Mouse (Mus musculus): ENCODE measurements around the gene Hmgn5.

Hmgn5 gene

DNA sequence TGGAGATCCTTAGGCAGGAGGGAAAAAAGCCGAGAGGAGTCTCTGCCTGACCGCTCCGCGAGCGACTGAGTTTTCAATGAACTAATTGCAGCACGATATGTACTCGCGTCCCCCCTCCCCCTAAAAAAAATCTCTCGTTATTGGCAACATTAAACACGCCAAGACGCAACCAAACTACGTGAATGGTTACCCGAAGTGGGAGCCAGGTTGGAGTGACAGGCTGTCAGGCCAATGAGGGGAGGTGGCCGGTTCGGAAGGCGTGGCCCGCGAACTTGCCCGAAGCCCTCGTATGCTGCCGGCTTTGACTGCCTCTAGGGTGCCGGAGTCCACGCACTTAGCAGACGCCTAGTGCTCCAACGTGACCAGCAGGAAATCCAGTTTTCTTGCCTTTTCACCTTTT is at the start of gene Hmgn5:
TSS of gene Hmgn5 (minus strand) at position 122 of the 400 bp plus-strand sequence.
- peak; percentile 87 for DNase-seq (ENCODE audit: low read depth, low spot score)

DNA sequence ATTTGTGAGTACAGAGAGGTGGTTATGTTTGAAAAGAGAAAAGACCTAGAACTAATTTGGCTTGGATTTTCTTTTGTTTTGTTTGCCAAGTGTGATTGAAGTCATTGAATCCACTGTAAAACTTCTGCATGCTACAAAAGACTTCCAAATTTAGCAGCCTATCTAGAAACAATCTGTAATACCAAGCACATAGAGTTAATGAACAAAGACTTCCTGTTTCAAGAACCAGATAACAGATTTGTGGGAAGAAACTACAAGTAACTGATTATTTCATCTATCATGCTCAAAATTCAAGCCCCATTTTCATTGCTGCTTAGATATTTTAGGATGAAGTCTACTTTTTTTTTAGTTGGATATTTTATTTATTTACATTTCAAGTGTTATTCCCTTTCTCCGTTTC is 34.6 kb upstream of the Hmgn5 start:
- no peak for DNase-seq (ENCODE audit: low read depth, low spot score)

DNA sequence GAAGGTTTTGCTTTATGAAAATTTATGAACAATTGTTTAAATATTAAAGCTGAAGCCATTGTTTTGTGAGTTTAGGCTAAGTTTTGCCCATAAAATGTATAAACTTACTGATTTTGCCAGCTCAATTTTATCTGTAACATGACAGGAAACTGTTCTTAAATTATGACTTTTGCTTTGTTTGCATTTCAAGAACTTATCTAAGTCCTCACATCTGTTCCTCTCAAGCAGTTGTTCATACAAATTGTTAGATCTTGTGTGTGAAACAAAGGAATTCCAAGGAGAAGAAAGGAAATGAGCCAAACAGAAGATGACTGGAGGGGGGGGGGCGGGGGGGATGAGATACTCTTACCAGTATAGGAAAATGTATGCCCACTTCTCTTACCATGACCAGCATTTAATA is 13.0 kb upstream of the Hmgn5 start:
- no peak for DNase-seq (ENCODE audit: low read depth, low spot score)

DNA sequence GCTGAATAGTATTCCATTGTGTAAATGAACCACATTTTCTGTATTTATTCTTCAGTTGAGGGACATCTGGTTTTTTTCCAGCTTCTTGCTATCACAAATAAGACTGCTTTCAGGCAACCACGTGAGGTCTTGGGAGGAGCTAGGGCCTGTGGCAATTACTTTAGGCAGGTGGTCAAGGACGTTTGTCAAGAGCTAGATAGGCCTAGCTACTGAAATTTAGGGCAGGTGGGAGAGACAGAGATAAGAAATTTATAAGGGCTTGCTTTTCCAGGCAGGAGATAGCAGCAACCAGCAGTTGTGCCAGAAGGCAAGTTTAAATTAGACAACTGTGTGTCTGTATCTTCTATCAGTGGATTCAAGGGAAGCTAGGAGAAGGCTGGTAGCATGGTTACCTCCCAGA is 7.7 kb upstream of the Hmgn5 start:
- DNase-seq (ENCODE audit: low read depth, low spot score), result no peak

DNA sequence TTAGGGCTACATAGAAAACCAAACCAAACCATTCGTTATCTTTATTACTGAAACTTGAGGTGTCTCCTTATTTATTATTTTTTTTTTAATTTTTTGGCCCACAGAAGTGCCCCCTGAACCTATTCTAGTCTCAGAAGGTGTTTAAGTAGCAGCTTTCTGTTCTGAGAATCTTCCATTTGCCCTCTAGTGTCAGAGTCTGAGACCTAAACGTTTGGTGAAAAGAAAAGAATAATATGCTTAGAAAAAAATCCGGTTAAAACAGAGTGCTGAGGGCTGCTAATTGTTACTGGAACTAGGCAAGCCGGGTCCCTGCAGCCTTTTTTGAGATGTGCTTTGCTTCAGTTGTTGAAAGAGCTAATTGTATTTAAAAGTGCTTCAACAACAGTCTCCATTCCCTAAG is 962 bp upstream of the Hmgn5 start:
- DNase-seq (ENCODE audit: low read depth, low spot score), result no peak

DNA sequence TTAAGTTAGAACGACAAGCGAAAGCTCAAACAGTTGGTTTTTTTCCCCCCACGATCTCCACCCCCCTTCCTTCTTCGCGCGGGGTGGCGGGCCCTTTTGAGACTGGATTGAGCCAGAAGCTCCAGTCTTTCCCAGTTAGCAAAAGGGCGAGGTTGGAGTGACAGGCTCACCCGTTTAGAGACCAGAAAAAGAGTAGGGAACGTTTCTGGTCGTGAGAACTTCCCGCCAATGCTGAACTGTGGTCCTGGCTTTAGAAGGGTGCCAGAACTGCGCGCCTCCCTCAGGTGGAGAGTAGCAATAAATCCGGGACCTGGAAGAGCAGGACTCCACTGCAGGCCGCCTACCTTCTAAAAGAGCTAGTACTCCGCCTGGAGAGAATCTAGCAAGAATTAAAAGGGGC is 482 bp upstream of the Hmgn5 start:
- DNase-seq (ENCODE audit: low read depth, low spot score), result peak; percentile 9

DNA sequence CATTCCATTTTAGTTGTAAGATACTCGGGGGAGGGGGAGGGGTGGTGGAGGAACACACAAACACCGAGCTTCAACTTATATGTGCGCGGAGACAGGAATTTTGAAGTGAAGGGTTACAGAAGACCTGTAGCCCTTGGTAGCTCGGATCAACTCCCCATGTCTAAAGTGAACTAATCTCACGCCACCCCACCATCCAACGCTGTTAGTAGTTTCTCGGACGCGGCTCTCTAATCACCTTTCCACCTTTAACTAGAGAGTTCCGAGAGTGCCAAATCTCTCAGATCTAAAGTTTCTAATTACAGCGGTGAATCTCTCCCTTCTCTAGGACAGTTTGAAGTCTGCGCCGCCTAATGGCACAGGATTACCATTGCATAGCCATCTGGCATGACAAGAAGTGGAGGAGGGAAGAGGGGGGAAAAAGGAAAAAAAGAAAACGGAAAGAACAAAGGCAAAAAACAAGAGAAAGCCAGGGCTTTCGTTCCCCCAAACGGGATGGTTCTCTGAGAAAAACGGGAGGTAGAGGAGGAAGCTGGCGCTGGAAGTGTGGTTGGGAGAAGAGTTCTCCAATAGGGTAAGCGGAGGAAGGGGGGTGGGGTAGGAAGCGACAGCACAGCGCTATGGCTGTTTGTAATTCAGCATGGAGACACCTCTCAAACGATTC is 703 bp downstream of the Hmgn5 start:
- peak; percentile 11 for DNase-seq (ENCODE audit: low read depth, low spot score)

DNA sequence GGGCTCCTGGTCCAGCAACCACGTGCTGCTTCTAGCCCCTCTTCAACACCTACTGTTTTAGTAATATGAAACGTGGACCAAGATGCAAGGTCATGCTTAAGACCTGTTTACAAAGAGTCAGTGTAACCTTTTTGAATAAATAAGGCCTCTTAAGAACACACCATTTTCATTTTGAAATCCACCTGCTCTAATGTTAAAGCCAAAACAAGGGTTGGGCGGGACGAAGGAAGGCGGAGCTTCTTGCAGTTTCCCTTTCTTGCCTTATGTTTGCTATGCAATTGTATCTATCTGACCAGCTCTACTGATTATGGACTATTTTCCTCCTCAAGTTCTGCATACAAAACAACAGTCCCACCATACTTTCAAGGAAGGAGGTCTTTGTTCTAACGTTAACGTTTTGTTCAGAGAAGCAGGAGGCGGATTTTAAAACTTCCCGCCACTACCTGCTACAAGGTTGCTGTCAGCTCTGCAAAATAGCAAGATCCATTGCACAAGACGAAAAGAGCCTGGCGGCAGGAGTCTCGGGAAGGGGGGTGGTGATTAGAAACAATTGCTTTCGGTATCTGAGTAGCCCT is 1.5 kb downstream of the Hmgn5 start:
- DNase-seq (ENCODE audit: low read depth, low spot score), result no peak

DNA sequence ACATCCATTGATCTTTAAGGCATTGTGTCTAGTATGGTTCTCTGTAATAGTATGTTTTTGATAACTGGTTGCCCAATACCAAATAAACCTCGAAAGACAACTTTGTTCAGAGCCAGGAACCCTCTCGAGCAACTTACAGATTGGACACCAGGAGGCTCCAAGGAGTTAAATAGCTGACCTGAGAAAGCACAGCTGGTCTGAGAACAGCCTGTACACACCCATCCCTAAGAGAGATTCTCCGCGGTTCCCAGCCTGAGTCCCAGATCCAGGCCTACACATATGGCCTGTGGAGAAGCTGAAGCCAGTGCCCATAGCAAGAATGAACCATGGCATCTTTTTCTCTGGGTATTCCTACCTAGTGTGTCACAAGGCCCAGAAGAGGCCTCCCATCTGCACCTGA is 11.9 kb downstream of the Hmgn5 start:
- no peak for DNase-seq (ENCODE audit: low read depth, low spot score)

All from skeletal muscle tissue, adult 2 months (tissue).